Mouse (Mus musculus) heart, embryonic 11.5 days (tissue): ENCODE data around the gene Mroh2a. TPM values are rescaled to one million over a fixed set of nuclear protein-coding genes. Genes with fewer than 3 reads are reported as not detected.

Experiments
- ATAC-seq: fragments of 200-750 bp; cut with Nextera tagmentation; replicated peaks from 2 replicates; pipeline ENCODE4 v1.8.0; 2017; ENCODE audit warnings: moderate library complexity; ENCODE audit not compliant: insufficient number of reproducible peaks, low FRiP score, low TSS enrichment
- H3K27ac ChIP-seq: fragments of 300-500 bp; sonication (generic); 2 replicates; pipeline ENCODE4 v1.5.1; 2014; ENCODE audit warnings: mild to moderate bottlenecking, low read depth, low read length
- H3K27me3 ChIP-seq: fragments of 300-500 bp; sonication (generic); 2 replicates; pipeline ENCODE4 v1.6.1; 2014; ENCODE audit warnings: mild to moderate bottlenecking, low read length, mixed read lengths; ENCODE audit not compliant: control insufficient read depth, insufficient read depth
- H3K36me3 ChIP-seq: fragments of 300-500 bp; sonication (generic); 2 replicates; pipeline ENCODE4 v1.6.1; 2014; ENCODE audit warnings: mild to moderate bottlenecking, low read length, moderate library complexity, mixed read lengths; ENCODE audit not compliant: control insufficient read depth, insufficient read depth
- H3K4me1 ChIP-seq: fragments of 300-500 bp; sonication (generic); 2 replicates; pipeline ENCODE4 v1.6.1; 2014; ENCODE audit warnings: low read length; ENCODE audit not compliant: control insufficient read depth, insufficient read depth
- H3K4me2 ChIP-seq: fragments of 300-500 bp; sonication (generic); 2 replicates; pipeline ENCODE4 v1.6.1; 2014; ENCODE audit warnings: mild to moderate bottlenecking, moderate library complexity
- H3K4me3 ChIP-seq: fragments of 300-500 bp; sonication (generic); 2 replicates; pipeline ENCODE4 v1.5.1; 2014; ENCODE audit warnings: low read depth, low read length
- H3K9ac ChIP-seq: fragments of 300-500 bp; sonication (generic); 2 replicates; pipeline ENCODE4 v1.6.1; 2014; ENCODE audit warnings: mild to moderate bottlenecking, low read depth, low read length, moderate library complexity
- H3K9me3 ChIP-seq: fragments of 300-500 bp; sonication (generic); replicated peaks from 2 replicates; pipeline ENCODE4 v1.6.1; 2016; ENCODE audit warnings: low read length; ENCODE audit not compliant: control insufficient read depth
- WGBS: fragments of 180-500 bp; shearing (Covaris S2); extraction: QIAGEN DNeasy Blood & Tissue Kit; methylation state at CpG from one replicate; pipeline ENCODE4 v1.1.7; 2014; ENCODE audit not compliant: insufficient replicate concordance; 5-methylcytosine and 5-hydroxymethylcytosine counted together
- polyA plus RNA-seq: library from polyadenylated mRNA; unstranded; fragments of >200 nt; fragmentation: Nextera tagmentation; extraction: Ambion mirVana; gene quantifications from 2 replicates; pipeline ENCODE4 v1.2.1, GENCODE M21; 2014

Gene Mroh2a
- polyA plus RNA-seq, 1 experiment from 2014 or later: 1.1 TPM

DNA sequence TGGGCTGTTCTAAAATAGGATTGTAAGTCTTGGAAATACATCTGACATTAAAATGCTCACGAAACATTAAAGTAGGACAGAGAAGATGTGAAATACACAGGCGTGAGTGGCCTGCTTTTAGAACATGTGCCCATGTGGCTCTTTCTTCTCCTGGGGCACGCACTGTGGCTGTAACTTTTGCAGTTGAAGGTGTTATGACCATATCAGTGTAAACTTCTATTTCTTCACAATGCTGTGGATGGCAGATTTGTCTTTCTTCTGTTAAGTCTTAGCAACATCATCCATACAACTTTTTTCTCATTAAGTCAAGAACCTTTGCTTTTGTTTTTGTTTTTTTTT lies 62.0 kb downstream of the Mroh2a start:
- peaks cover 70% of the 10 kb centered on the region for H3K9me3 ChIP-seq
- no peak overlapping the region for H3K27ac ChIP-seq
- no peaks in the 10 kb centered on the region for H3K27me3 ChIP-seq
- no peak for ATAC-seq
- no peak overlapping the region for H3K4me2 ChIP-seq
- WGBS: 63% methylated on average over 3 of the region's 3 CpGs
- H3K4me3 ChIP-seq: no peak overlapping the region
- no peaks in the 10 kb centered on the region for H3K4me1 ChIP-seq
- no peaks in the 10 kb centered on the region for H3K36me3 ChIP-seq
- no peak overlapping the region for H3K9ac ChIP-seq

DNA sequence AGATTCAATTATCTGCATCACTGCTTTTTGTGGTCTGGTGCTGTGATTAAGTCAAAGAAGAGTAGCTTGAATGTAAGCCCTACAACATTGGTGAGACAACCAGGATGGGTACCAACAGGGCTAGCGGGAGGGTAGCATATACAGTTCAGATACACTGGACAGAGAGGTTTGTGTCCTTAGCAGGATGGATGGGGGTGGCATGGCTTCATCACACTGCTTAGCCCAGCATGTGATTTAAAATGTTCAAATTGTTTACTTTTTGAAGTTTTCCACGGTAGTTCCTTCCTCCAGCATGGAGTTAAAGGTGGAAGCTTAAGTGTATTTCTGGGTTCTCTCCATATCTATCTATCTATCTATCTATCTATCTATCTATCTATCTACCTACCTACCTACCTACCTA lies 62.4 kb downstream of the Mroh2a start:
- no peak for ATAC-seq
- Histone ChIP-seq H3K27ac (no peak overlapping the region), H3K36me3 (no peaks in the 10 kb centered on the region), H3K9me3 (peaks cover 66% of the 10 kb centered on the region), H3K4me2 (no peak overlapping the region), H3K9ac (no peak overlapping the region), H3K27me3 (no peaks in the 10 kb centered on the region), H3K4me3 (no peak overlapping the region), H3K4me1 (no peaks in the 10 kb centered on the region)
- 38% methylated on average over 2 of the region's 2 CpGs for WGBS

DNA sequence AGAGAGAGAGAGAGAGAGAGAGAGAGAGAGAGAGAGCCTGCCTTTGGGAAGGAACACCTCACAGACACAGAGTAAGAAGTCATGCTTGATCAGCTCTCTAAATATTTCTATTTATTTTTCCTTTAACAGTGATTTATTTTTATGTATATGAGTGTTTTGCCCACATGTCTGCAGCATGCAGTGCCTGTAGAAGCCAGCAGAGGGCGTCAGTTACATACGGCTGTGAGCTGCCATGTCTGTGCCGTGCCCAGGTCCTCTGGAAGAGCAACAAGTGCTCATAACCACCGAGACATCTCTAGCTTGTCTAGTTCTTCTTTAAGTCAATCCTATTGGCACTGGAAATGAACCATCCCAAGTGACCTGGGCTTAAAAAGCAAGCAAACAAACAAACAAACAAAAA lies 63.1 kb downstream of the Mroh2a start:
- H3K4me2 ChIP-seq: no peak overlapping the region
- H3K4me1 ChIP-seq: no peaks in the 10 kb centered on the region
- H3K27me3 ChIP-seq: no peaks in the 10 kb centered on the region
- H3K27ac ChIP-seq: no peak overlapping the region
- WGBS: 36% methylated on average over 4 of the region's 4 CpGs
- H3K9me3 ChIP-seq: peaks cover 65% of the 10 kb centered on the region
- no peak for ATAC-seq
- H3K36me3 ChIP-seq: no peaks in the 10 kb centered on the region
- H3K4me3 ChIP-seq: no peak overlapping the region
- H3K9ac ChIP-seq: no peak overlapping the region

DNA sequence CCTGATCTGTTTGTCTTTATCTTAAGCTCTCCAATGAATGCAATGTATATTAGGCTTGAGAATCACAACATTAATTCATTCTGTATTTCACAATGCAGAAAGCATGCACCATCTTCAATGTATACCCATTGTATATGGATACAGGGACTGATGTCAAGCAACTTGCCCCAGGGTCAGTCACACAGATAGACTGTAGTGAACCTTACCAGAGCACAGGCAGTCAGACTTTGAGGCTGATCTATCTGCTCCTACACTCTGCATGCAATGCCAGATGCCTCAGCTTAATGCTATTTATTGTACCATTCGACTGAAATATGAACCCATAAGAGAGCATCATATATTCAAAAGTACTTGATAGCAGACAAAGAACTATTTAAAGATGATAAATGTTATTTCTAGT lies 63.7 kb downstream of the Mroh2a start:
- H3K9me3 ChIP-seq: peaks cover 63% of the 10 kb centered on the region
- no peaks in the 10 kb centered on the region for H3K27me3 ChIP-seq
- no peak for ATAC-seq
- no peak overlapping the region for H3K4me3 ChIP-seq
- H3K27ac ChIP-seq: no peak overlapping the region
- no peak overlapping the region for H3K4me2 ChIP-seq
- H3K9ac ChIP-seq: no peak overlapping the region
- H3K36me3 ChIP-seq: no peaks in the 10 kb centered on the region
- H3K4me1 ChIP-seq: no peaks in the 10 kb centered on the region
- 56% methylated on average over 1 of the region's 1 CpGs for WGBS

DNA sequence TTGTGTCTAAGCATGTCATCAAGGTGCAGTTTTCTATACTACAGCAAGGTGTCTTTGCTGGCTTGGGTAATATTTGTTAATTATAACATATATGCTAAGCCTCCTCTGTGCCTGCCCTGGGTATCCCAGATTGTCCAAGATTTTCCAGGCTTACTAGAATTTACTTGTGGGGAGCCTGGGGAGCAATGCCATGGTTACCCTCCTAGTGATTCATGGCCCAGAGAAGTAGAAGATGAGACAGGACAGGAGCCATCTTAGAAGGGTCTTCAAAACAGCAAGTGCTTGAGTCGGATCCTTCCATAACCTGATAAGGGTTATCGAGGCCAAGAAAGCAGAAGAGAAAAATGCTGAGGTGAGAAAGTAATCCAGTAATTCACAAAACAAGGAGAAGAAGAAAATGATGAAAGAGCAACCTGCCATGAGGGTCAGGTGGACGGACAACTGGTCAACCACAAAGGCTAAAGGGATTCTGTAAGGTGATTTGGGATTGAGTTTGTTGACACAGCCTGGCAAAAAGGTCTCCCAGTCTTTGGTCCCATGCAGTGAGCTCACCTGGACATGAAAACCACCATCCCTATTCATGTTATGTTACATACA lies 64.7 kb downstream of the Mroh2a start:
- H3K9me3 ChIP-seq: peaks cover 64% of the 10 kb centered on the region
- H3K4me1 ChIP-seq: no peaks in the 10 kb centered on the region
- H3K4me2 ChIP-seq: no peak overlapping the region
- 56% methylated on average over 3 of the region's 3 CpGs for WGBS
- no peak overlapping the region for H3K27ac ChIP-seq
- H3K27me3 ChIP-seq: no peaks in the 10 kb centered on the region
- no peak; the same call in 1 of the 2 replicates for ATAC-seq
- H3K36me3 ChIP-seq: no peaks in the 10 kb centered on the region
- no peak overlapping the region for H3K9ac ChIP-seq
- H3K4me3 ChIP-seq: no peak overlapping the region

DNA sequence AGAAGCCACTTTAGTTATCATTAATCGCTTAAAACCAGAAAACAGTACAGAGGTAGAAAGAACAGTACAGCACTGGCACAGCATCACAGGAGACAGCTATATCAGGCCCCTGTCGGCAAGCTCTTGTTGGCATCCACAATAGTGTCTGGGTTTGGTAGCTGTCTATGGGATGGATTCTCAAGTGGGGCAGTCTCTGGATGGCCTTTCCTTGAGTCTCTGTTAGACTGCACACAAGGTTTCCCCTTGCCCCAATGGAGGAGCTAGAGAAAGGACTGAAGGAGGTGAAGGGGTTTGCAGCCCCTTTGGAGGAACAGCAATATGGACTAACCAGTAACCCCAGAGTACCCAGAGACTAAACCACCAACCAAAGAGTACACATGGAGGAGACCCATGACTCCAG lies 65.3 kb downstream of the Mroh2a start:
- 50% methylated on average over 2 of the region's 2 CpGs for WGBS
- no peak overlapping the region for H3K27ac ChIP-seq
- no peaks in the 10 kb centered on the region for H3K27me3 ChIP-seq
- peaks cover 60% of the 10 kb centered on the region for H3K9me3 ChIP-seq
- no peak overlapping the region for H3K4me3 ChIP-seq
- H3K4me2 ChIP-seq: no peak overlapping the region
- H3K9ac ChIP-seq: no peak overlapping the region
- no peaks in the 10 kb centered on the region for H3K36me3 ChIP-seq
- no peaks in the 10 kb centered on the region for H3K4me1 ChIP-seq
- no peak for ATAC-seq

DNA sequence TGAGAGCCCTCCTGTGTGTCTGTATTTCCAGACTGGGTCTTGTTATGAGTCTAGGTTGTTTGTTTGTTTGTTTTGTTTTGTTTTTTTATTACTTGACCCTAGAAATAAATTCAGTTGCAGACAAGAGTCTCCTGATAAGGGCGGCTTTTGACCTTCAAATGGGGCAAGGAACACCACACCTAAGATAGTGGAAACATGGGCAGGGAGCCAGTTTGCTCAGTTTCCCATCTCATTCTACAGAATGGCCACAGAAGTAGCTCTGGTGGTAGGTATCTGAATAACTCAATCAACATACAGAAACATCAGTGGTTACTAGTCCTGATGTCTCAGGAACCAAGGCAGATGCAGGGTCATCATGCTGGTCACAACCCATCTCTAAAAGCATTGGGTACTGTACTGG lies 67.9 kb downstream of the Mroh2a start:
- no peak for ATAC-seq
- Histone ChIP-seq H3K4me3 (no peak overlapping the region), H3K27ac (no peak overlapping the region), H3K9ac (no peak overlapping the region), H3K27me3 (no peaks in the 10 kb centered on the region), H3K36me3 (no peaks in the 10 kb centered on the region), H3K4me1 (no peaks in the 10 kb centered on the region), H3K4me2 (no peak overlapping the region), H3K9me3 (peaks cover 63% of the 10 kb centered on the region)
- WGBS: 16% methylated on average over 1 of the region's 1 CpGs

DNA sequence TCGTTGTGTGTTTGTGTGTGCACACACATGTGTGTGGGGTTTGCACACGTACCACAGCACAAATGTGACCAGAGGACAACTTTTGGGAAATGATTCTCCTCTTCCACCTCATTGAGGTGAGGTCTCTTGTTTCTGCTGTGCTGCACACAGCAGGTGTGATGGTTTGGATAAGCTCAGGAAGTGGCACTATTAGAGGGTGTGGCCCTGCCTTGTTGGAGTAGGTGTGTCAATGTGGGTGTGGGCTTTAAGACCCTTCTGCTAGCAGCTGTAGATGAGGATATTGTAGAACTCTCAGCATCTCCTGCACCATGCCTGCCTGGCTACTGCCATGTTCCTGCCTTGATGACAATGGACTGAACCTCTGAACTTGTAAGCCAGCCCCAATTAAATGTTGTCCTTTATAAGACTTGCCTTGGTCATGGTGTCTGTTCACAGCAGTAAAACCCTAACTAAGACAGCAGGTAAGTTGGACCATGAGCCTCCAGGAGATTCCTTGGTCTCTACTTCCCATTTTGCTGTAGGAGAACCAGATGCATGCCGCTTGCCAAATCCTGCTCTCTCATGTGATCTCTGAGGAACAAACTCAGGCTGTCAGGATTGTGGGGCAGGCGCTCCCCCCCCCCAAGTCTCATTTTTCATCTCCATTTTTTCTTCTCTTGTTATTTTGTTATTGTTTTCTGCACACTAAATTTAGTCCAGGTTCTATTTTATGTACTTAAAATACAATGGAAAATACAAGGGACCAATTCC lies 69.6 kb downstream of the Mroh2a start:
- Histone ChIP-seq H3K9ac (no peak overlapping the region), H3K4me2 (no peak overlapping the region), H3K4me3 (no peak overlapping the region), H3K9me3 (peaks cover 69% of the 10 kb centered on the region), H3K27me3 (no peaks in the 10 kb centered on the region), H3K4me1 (no peaks in the 10 kb centered on the region), H3K27ac (no peak overlapping the region), H3K36me3 (no peaks in the 10 kb centered on the region)
- ATAC-seq: peak; percentile 4; the same call in 1 of the 2 replicates
- 64% methylated on average over 4 of the region's 4 CpGs for WGBS
